Mouse (Mus musculus) left cerebral cortex, adult 18-20 months (tissue): ENCODE results near the gene Taar6. TPM values are rescaled to one million over a fixed set of nuclear protein-coding genes. Genes with fewer than 3 reads are reported as not detected.

Source experiments
- DNase-seq, 2 experiments: peaks; one replicate each; pipeline ENCODE4 v3.0.0; 2021 to 2022; ENCODE audit warnings: low spot score in 2 of 2, mixed read lengths in 1 of 2
- total RNA-seq, 2 experiments: library from RNA; stranded (reverse); gene quantifications; 2 replicates each; pipeline ENCODE4 v1.2.3; 2021

Gene Taar6
- total RNA-seq, 2 experiments from 2014 or later = not detected

DNA sequence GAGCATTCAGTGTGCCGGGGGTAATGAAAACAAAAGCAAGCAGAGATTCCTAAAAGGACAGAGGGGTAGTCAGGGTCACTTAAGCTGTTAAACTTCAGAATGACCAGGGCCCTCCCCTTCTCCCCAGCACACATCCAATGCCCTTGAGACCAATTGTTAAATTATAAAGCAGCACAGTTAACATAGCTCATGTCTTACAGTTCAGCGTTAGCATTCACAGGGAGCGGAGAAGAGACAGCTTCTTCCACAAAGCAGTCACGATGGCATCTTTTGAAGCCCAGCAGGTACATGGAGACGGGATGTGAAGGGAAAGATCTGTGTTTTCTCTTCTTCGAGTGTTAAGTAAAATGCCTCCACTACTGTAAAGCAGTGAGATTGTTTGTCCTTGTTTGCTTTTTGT, 47.1 kb downstream of the Taar6 start, which contains the start of gene Taar2:
Gene Taar2 (plus strand): TSS at position 261 of the 400 bp plus-strand sequence.
- DNase-seq = no peak

GRCm38 (mm10) chr10:23937613-23938012, 47.8 kb downstream of the Taar6 start:
- DNase-seq = no peak

Other genes with a start within 250 kb of the Taar6 start
- gene Rps12, start 198.4 kb downstream of the Taar6 start, total RNA-seq = 100 to 1,000 TPM; 216 to 218 TPM
- gene Slc18b1, start 188.7 kb downstream of the Taar6 start, total RNA-seq = 10 to 100 TPM; 27.6 to 28.8 TPM
- not detected for gene Vnn3, start 134.2 kb downstream of the Taar6 start, total RNA-seq
- gene Vnn1, start 91.0 kb downstream of the Taar6 start, total RNA-seq = not detected
- not detected for gene Taar1, start 65.3 kb downstream of the Taar6 start, total RNA-seq
- gene Taar2, start 47.1 kb downstream of the Taar6 start, total RNA-seq = not detected
- gene Taar3, start 36.1 kb downstream of the Taar6 start, total RNA-seq = not detected
- gene Taar4, start 25.2 kb downstream of the Taar6 start, total RNA-seq = not detected
- gene Taar5, start 14.9 kb downstream of the Taar6 start, total RNA-seq = not detected
- not detected for gene Taar7a, start 7.8 kb upstream of the Taar6 start, total RNA-seq
- not detected for gene Taar7b, start 14.3 kb upstream of the Taar6 start, total RNA-seq
- not detected for gene Taar7d, start 41.6 kb upstream of the Taar6 start, total RNA-seq
- gene Taar7e, start 52.0 kb upstream of the Taar6 start, total RNA-seq = not detected
- not detected for gene Taar7f, start 63.9 kb upstream of the Taar6 start, total RNA-seq
- gene Taar8a, start 90.9 kb upstream of the Taar6 start, total RNA-seq = not detected
- gene Taar8b, start 106.6 kb upstream of the Taar6 start, total RNA-seq = not detected
- gene Taar8c, start 116.3 kb upstream of the Taar6 start, total RNA-seq = not detected
- gene Taar9, start 123.9 kb upstream of the Taar6 start, total RNA-seq = not detected
- 100 to 1,000 TPM; 136 to 139 TPM for gene Stx7, start 163.7 kb upstream of the Taar6 start, total RNA-seq
- gene Moxd1, start 237.9 kb upstream of the Taar6 start, total RNA-seq = 10 to 100 TPM in 1 of 2 experiments, 1 to 10 TPM in 1; 9.6 to 10.3 TPM